ENCODE assay signal across 12 mouse cellular contexts in genomic region chr13:11177642-11178420, GRCm38 (mm10).
"Had no signal": no experiment of that assay in that cellular context is flagged by ENCODE, and none has a peak within 500 bp of the region (broad histone marks: within the 10 kb centered on the region; RNA-seq: fewer than 3 reads in every experiment).

No protein-coding gene starts in this region.

- H3K4me1 ChIP-seq: kidney, embryonic 15.5 days; limb, embryonic 13.5 days; neural tube, embryonic 13.5 days had no signal

- H3K4me2 ChIP-seq: kidney, embryonic 15.5 days; limb, embryonic 13.5 days; neural tube, embryonic 13.5 days had no signal

- H3K27ac ChIP-seq: kidney, embryonic 15.5 days; limb, embryonic 13.5 days; liver, embryonic 14.5 days; neural tube, embryonic 13.5 days had no signal

- DNase-seq: kidney, postnatal 14 days; left cerebral cortex, postnatal 4 days; lung, adult 18-20 months; retina, postnatal 1 day; right cerebral cortex, postnatal 4 days; spleen, adult 18-20 months; thymus, adult 18-20 months; thymus, postnatal 14 days had no signal

- H3K36me3 ChIP-seq: kidney, embryonic 15.5 days; limb, embryonic 13.5 days; neural tube, embryonic 13.5 days had no signal

- H3K9me3 ChIP-seq: kidney, embryonic 15.5 days; limb, embryonic 13.5 days; neural tube, embryonic 13.5 days had no signal

- H3K9ac ChIP-seq: kidney, embryonic 15.5 days; limb, embryonic 13.5 days; liver, embryonic 14.5 days; neural tube, embryonic 13.5 days had no signal

- H3K27me3 ChIP-seq: kidney, embryonic 15.5 days; limb, embryonic 13.5 days; neural tube, embryonic 13.5 days had no signal

- H3K4me3 ChIP-seq: kidney, embryonic 15.5 days; limb, embryonic 13.5 days; neural tube, embryonic 13.5 days had no signal
